Mouse (Mus musculus): ENCODE data around the gene Cog3. TPM values are rescaled to one million over a fixed set of nuclear protein-coding genes. Genes with fewer than 3 reads are reported as not detected.

Gene Cog3
- total RNA-seq, 1 experiment from 2014 or later: 29.8 TPM

GRCm38 (mm10) chr14:75758401-75758800 is 4.1 kb upstream of the Cog3 start:
- DNase-seq: no peak

GRCm38 (mm10) chr14:75757821-75758220 is 3.5 kb upstream of the Cog3 start:
- DNase-seq: no peak

- peak; percentile 44 for DNase-seq
These were observed 2.7 kb upstream of the Cog3 start for GRCm38 (mm10) chr14:75756971-75757370.

- DNase-seq: no peak
These were observed 1.1 kb downstream of the Cog3 start for GRCm38 (mm10) chr14:75753206-75753605.

- DNase-seq: no peak
These were observed 3.3 kb downstream of the Cog3 start for GRCm38 (mm10) chr14:75751040-75751439.

- no peak for DNase-seq
These were observed 5.2 kb downstream of the Cog3 start for GRCm38 (mm10) chr14:75749123-75749522.

GRCm38 (mm10) chr14:75747960-75748359 is 6.4 kb downstream of the Cog3 start:
- no peak for DNase-seq

GRCm38 (mm10) chr14:75741904-75742303 is 12.4 kb downstream of the Cog3 start:
- no peak for DNase-seq

GRCm38 (mm10) chr14:75735597-75735996 is 18.7 kb downstream of the Cog3 start:
- no peak for DNase-seq

- no peak for DNase-seq
These were observed 21.7 kb downstream of the Cog3 start for GRCm38 (mm10) chr14:75732631-75733030.

- DNase-seq: no peak
These were observed 23.0 kb downstream of the Cog3 start for GRCm38 (mm10) chr14:75731361-75731760.

- DNase-seq: no peak
These were observed 26.2 kb downstream of the Cog3 start for GRCm38 (mm10) chr14:75728111-75728510.

- DNase-seq: no peak
These were observed 27.3 kb downstream of the Cog3 start for GRCm38 (mm10) chr14:75727046-75727445.

- no peak for DNase-seq
These were observed 31.5 kb downstream of the Cog3 start for GRCm38 (mm10) chr14:75722816-75723215.

GRCm38 (mm10) chr14:75721977-75722563 is 32.2 kb downstream of the Cog3 start:
- peak; percentile 12 for DNase-seq

- DNase-seq: no peak
These were observed 34.2 kb downstream of the Cog3 start for GRCm38 (mm10) chr14:75720121-75720520.

GRCm38 (mm10) chr14:75716410-75716809 is 37.9 kb downstream of the Cog3 start:
- DNase-seq: no peak

GRCm38 (mm10) chr14:75713661-75714060 is 40.7 kb downstream of the Cog3 start:
- no peak for DNase-seq

- no peak for DNase-seq
These were observed 41.6 kb downstream of the Cog3 start for GRCm38 (mm10) chr14:75712687-75713086.

GRCm38 (mm10) chr14:75711731-75712130 is 42.6 kb downstream of the Cog3 start:
- DNase-seq: no peak

- no peak for DNase-seq
These were observed 45.3 kb downstream of the Cog3 start for GRCm38 (mm10) chr14:75708986-75709385.

- DNase-seq: no peak
These were observed 46.5 kb downstream of the Cog3 start for GRCm38 (mm10) chr14:75707771-75708170.

GRCm38 (mm10) chr14:75706647-75707046 is 47.7 kb downstream of the Cog3 start:
- DNase-seq: no peak

GRCm38 (mm10) chr14:75697928-75698327 is 56.4 kb downstream of the Cog3 start:
- no peak for DNase-seq

GRCm38 (mm10) chr14:75696096-75696495 is 58.2 kb downstream of the Cog3 start:
- DNase-seq: peak; percentile 9
